Mouse (Mus musculus) bone marrow macrophage, adult 2 months (primary cell): ENCODE measurements around the gene Kazn.

Experiments
- CTCF ChIP-seq: IDR thresholded peaks from 2 replicates; pipeline ENCODE4 v1.5.1; 2012; ENCODE audit warnings: low read depth, mild to moderate bottlenecking, low read length, moderate library complexity
- POLR2A ChIP-seq: IDR thresholded peaks from 2 replicates; pipeline ENCODE4 v1.6.1; 2012; ENCODE audit warnings: mild to moderate bottlenecking, low read depth, low read length, borderline replicate concordance

- no peak for TF ChIP-seq CTCF
- no peak for TF ChIP-seq POLR2A
These were observed 167.8 kb downstream of the Kazn start for GRCm38 (mm10) chr4:142071243-142071991.
